Mouse (Mus musculus): Measurements from ENCODE around the gene Aif1. TPM values are rescaled to one million over a fixed set of nuclear protein-coding genes. Genes with fewer than 3 reads are reported as not detected.

The Aif1 gene
- total and polyA plus RNA-seq, 3 experiments = 7.0 to 14.7 (median 14.1) TPM

DNA sequence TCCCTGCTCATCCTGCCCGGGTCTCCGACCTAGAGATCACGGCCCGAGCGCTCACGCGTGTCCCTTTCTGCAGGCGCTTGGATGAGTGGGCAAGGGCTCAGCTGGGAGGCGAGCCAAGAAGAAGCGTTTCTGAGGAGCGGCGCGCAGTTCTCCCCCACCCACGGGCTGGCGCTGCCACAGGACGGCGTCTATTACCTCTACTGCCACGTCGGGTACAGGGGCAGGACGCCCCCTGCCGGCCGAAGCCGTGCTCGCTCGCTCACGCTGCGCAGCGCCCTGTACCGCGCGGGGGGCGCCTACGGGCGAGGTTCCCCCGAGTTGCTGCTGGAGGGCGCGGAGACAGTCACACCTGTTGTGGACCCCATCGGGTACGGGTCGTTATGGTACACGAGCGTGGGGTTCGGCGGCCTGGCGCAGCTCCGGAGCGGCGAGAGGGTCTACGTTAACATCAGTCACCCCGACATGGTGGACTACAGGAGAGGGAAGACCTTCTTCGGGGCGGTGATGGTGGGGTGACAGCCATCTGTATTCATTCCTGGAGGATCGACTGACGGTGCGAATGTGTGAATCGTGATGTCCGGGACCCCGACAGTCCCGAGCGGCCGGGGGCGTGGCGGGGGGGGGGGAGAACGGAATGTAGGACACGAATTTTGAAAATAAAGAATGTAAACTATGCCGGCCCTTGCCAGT is 19.9 kb upstream of the Aif1 start:
- in situ Hi-C loops (cut with MboI; ENCODE audit: low pct_ligation_motif_present, low pct_unique_long_range_greater_than_20kb, low sequenced_read_pairs) (no loop called here), dilution Hi-C loops (cut with MboI; ENCODE audit: extremely low pct_ligation_motif_present, extremely low pct_unique_long_range_greater_than_20kb, low sequenced_read_pairs) (no loop called here)
- TF ChIP-seq NRF1 (IDR thresholded peaks at IDR 0.05; ENCODE audit: low read depth, low read length) = peak; percentile 57; the same call in 1 of the 2 replicates
- peak; percentile 90 for TF ChIP-seq MAZ (IDR thresholded peaks at IDR 0.05; ENCODE audit: low read depth, low read length)
- no peak for TF ChIP-seq JUND (conservative IDR thresholded peaks at IDR 0.05; ENCODE audit: low read depth, low read length)
- peak; percentile 59 for TF ChIP-seq NELFE (IDR thresholded peaks at IDR 0.05; ENCODE audit: low read depth, low read length)
- peak; percentile 87 for TF ChIP-seq SIN3A (IDR thresholded peaks at IDR 0.05; ENCODE audit: low read length)
- TF ChIP-seq RAD21 (IDR thresholded peaks at IDR 0.05; ENCODE audit: low read depth, low read length) = peak; percentile 72
- no peak for TF ChIP-seq TBP (conservative IDR thresholded peaks at IDR 0.05; ENCODE audit: low read depth, low read length)
- TF ChIP-seq TCF12 (IDR thresholded peaks at IDR 0.05; ENCODE audit: low read depth, low read length) = peak; percentile 54; the same call in 1 of the 2 replicates
- peak; percentile 63; the same call in 1 of the 2 replicates for TF ChIP-seq MAX (IDR thresholded peaks at IDR 0.05; ENCODE audit: low read length)
- TF ChIP-seq CHD2 (IDR thresholded peaks at IDR 0.05; ENCODE audit: low read length) = peak; percentile 39
- TF ChIP-seq UBTF (IDR thresholded peaks at IDR 0.05; ENCODE audit: low read depth, low read length) = no peak
- TF ChIP-seq MAFK (IDR thresholded peaks at IDR 0.05; ENCODE audit: insufficient replicate concordance, low read length) = no peak
- TF ChIP-seq MEF2A (IDR thresholded peaks at IDR 0.05; ENCODE audit: borderline replicate concordance, low read depth, low read length) = peak; percentile 56; the same call in 1 of the 2 replicates
- no peak for TF ChIP-seq HCFC1 (IDR thresholded peaks at IDR 0.05; ENCODE audit: low read depth, low read length)
- TF ChIP-seq POLR2A (IDR thresholded peaks at IDR 0.05; ENCODE audit: low read depth, low read length) = no peak
- peak; percentile 40; the same call in 1 of the 2 replicates for TF ChIP-seq ZNF384 (IDR thresholded peaks at IDR 0.05; ENCODE audit: low read depth, low read length)
- TF ChIP-seq RCOR1 (conservative IDR thresholded peaks at IDR 0.05; ENCODE audit: low read depth, low read length) = peak; percentile 60; the same call in 1 of the 2 replicates
- peak; percentile 84; the same call in 1 of the 2 replicates for TF ChIP-seq CHD1 (IDR thresholded peaks at IDR 0.05; ENCODE audit: low read depth, low read length)
- peak; percentile 66 for TF ChIP-seq ZC3H11A (IDR thresholded peaks at IDR 0.05; ENCODE audit: low read depth, low read length)
- TF ChIP-seq EP300 (IDR thresholded peaks at IDR 0.05; ENCODE audit: low read length) = 0 out of 2 replicates have a peak, but pooled peaks have one; percentile 5
- TF ChIP-seq SMC3 (IDR thresholded peaks at IDR 0.05; ENCODE audit: low read depth, low read length) = peak; percentile 93
- TF ChIP-seq MYC (IDR thresholded peaks at IDR 0.05; ENCODE audit: low read depth, low read length) = 0 out of 2 replicates have a peak, but pooled peaks have one; percentile 51
- peak; percentile 44 to 99; a peak in 3 of 4 replicates for TF ChIP-seq CTCF (conservative IDR thresholded peaks at IDR 0.05 in 1 of 2, IDR thresholded peaks at IDR 0.05 in 1 of 2; ENCODE audit: low read depth in 2 of 2, low read length in 2 of 2)
- TF ChIP-seq MXI1 (IDR thresholded peaks at IDR 0.05; ENCODE audit: low read depth, low read length) = peak; percentile 87
- 0 out of 2 replicates have a peak, but pooled peaks have one; percentile 39 for TF ChIP-seq ELF1 (IDR thresholded peaks at IDR 0.05; ENCODE audit: low read depth, low read length)
- TF ChIP-seq BHLHE40 (IDR thresholded peaks at IDR 0.05; ENCODE audit: low read depth, low read length) = no peak; the same call in 1 of the 2 replicates
- no peak for TF ChIP-seq POLR2AphosphoS2 (IDR thresholded peaks at IDR 0.05; ENCODE audit: low read depth, low read length)
- TF ChIP-seq ZMIZ1 (IDR thresholded peaks at IDR 0.05; ENCODE audit: low read depth, low read length) = 0 out of 2 replicates have a peak, but pooled peaks have one; percentile 20
- TF ChIP-seq IRF4 (IDR thresholded peaks at IDR 0.05; ENCODE audit: low read depth, low read length) = peak; percentile 44; the same call in 1 of the 2 replicates
- peak overlapping the region; percentile 71 for H3K9ac ChIP-seq (ENCODE audit: insufficient read depth, low read depth)
- H3K4me2 ChIP-seq (ENCODE audit: insufficient read depth, low read depth, poor library complexity, severe bottlenecking) = peak overlapping the region; percentile 92
- H3K9me3 ChIP-seq (replicated peaks; ENCODE audit: low read length) = no peaks in the 10 kb centered on the region
- peaks cover 18% of the 10 kb centered on the region for H3K79me2 ChIP-seq (replicated peaks; ENCODE audit: control insufficient read depth, extremely low read depth, insufficient read depth, poor library complexity, severe bottlenecking)
- H3K4me3 ChIP-seq (replicated peaks in 1 of 3; ENCODE audit: low read depth in 2 of 3, low read length in 2 of 3, poor library complexity in 1 of 3) = peak overlapping the region; percentile 60 to 80 (median 78)
- peak; percentile 81 for DNase-seq (ENCODE audit: extremely low read depth)
- H3K4me1 ChIP-seq (ENCODE audit: control insufficient read depth in 1 of 2, insufficient read depth in 2 of 2) = peaks cover 21 to 44% of the 10 kb centered on the region in 2 experiments
- no peaks in the 10 kb centered on the region for H3K27me3 ChIP-seq (replicated peaks)
- H3K36me3 ChIP-seq (replicated peaks in 1 of 2; ENCODE audit: control insufficient read depth in 1 of 2, insufficient read depth in 1 of 2, low read length in 1 of 2) = peaks cover 3 to 15% of the 10 kb centered on the region in 2 experiments
- peak overlapping the region; percentile 96 for H3K27ac ChIP-seq (ENCODE audit: insufficient read depth, low read depth)

All from CH12.LX (cell line).